Mouse (Mus musculus): ENCODE measurements at regions not wholly inside any gene's neighbourhood (a gene's known extent, or its start where the extent isn't known, plus 50 kb on each side); places are given as distances from the start of the nearest gene placed in this dataset.

GRCm38 (mm10) chr8:128076226-128076625 is 282.2 kb upstream of the Nrp1 start:
- Histone ChIP-seq H3K27ac (ENCODE audit: low read length) (no peak overlapping the region), H3K4me3 (replicated peaks; ENCODE audit: low read length) (no peak overlapping the region), H3K36me3 (ENCODE audit: control insufficient read depth, insufficient read depth, low read length) (no peaks in the 10 kb centered on the region), H3K9ac (ENCODE audit: low read length) (no peak overlapping the region), H3K4me1 (ENCODE audit: control insufficient read depth, insufficient read depth, low read length) (no peaks in the 10 kb centered on the region), H3K27me3 (ENCODE audit: control insufficient read depth, insufficient read depth, low read length) (no peaks in the 10 kb centered on the region), H3K4me2 (ENCODE audit: low read depth, low read length) (no peak overlapping the region), H3K9me3 (replicated peaks; ENCODE audit: control insufficient read depth, low read length) (no peaks in the 10 kb centered on the region)
- no peak for ATAC-seq (ENCODE audit: insufficient read depth, low FRiP score)
- 92% methylated on average over 4 of the region's 4 CpGs for WGBS

DNA sequence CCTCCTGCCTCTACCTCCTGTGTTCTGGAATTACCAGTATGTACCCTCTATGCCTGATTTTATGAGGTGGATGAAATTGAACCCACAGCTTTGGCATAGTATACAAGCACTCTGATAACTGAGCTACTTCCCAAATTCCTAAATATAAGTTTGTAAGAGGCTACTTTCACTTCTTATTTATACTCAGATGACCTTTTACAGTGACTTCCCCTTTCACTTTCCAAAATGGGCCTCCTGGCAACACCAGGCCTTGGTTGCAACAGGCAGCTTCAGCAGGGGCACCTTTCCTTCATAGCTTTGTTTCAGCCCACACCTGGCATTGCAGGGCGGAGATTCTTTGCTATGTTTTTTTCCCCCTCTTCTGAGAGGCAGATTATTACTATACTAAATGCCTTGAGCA is 279.7 kb upstream of the Nrp1 start:
- H3K36me3 ChIP-seq (ENCODE audit: control insufficient read depth, insufficient read depth, low read length): no peaks in the 10 kb centered on the region
- H3K27me3 ChIP-seq (ENCODE audit: control insufficient read depth, insufficient read depth, low read length): no peaks in the 10 kb centered on the region
- H3K4me3 ChIP-seq (replicated peaks; ENCODE audit: low read length): no peak overlapping the region
- no peaks in the 10 kb centered on the region for H3K4me1 ChIP-seq (ENCODE audit: control insufficient read depth, insufficient read depth, low read length)
- no peak overlapping the region for H3K27ac ChIP-seq (ENCODE audit: low read length)
- ATAC-seq (ENCODE audit: insufficient read depth, low FRiP score): no peak
- no peak overlapping the region for H3K4me2 ChIP-seq (ENCODE audit: low read depth, low read length)
- H3K9ac ChIP-seq (ENCODE audit: low read length): no peak overlapping the region
- no peaks in the 10 kb centered on the region for H3K9me3 ChIP-seq (replicated peaks; ENCODE audit: control insufficient read depth, low read length)
- 72% methylated on average over 1 of the region's 1 CpGs for WGBS

GRCm38 (mm10) chr8:128085800-128086199 is 272.6 kb upstream of the Nrp1 start:
- H3K27me3 ChIP-seq (ENCODE audit: control insufficient read depth, insufficient read depth, low read length): no peaks in the 10 kb centered on the region
- H3K9ac ChIP-seq (ENCODE audit: low read length): no peak overlapping the region
- H3K4me3 ChIP-seq (replicated peaks; ENCODE audit: low read length): no peak overlapping the region
- no peak overlapping the region for H3K27ac ChIP-seq (ENCODE audit: low read length)
- ATAC-seq (ENCODE audit: insufficient read depth, low FRiP score): no peak
- 67% methylated on average over 1 of the region's 1 CpGs for whole genome bisulfite sequencing
- no peak overlapping the region for H3K4me2 ChIP-seq (ENCODE audit: low read depth, low read length)
- no peaks in the 10 kb centered on the region for H3K4me1 ChIP-seq (ENCODE audit: control insufficient read depth, insufficient read depth, low read length)
- H3K36me3 ChIP-seq (ENCODE audit: control insufficient read depth, insufficient read depth, low read length): no peaks in the 10 kb centered on the region
- no peaks in the 10 kb centered on the region for H3K9me3 ChIP-seq (replicated peaks; ENCODE audit: control insufficient read depth, low read length)

DNA sequence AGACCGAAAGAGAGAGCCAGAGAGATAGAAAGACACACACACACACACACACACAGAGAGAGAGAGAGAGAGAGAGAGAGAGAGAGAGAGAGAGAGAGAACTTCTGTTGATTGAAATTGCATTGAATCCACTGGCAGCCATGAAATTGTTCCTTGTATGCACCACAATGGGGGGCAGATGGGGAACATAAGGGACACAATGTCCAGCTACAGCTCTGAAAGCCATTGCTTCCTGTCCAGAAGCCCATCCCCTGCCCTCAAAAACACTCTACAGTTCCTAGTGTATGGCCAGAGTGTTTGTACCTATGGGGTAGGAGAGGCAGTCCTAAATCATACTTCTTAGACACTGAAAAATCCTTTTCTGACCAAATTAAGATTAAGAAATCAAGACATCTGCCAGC is 270.9 kb upstream of the Nrp1 start:
- H3K9ac ChIP-seq (ENCODE audit: low read length): no peak overlapping the region
- H3K27ac ChIP-seq (ENCODE audit: low read length): no peak overlapping the region
- H3K4me1 ChIP-seq (ENCODE audit: control insufficient read depth, insufficient read depth, low read length): no peaks in the 10 kb centered on the region
- no peaks in the 10 kb centered on the region for H3K36me3 ChIP-seq (ENCODE audit: control insufficient read depth, insufficient read depth, low read length)
- 83% methylated on average over 1 of the region's 1 CpGs for WGBS
- no peak overlapping the region for H3K4me3 ChIP-seq (replicated peaks; ENCODE audit: low read length)
- H3K27me3 ChIP-seq (ENCODE audit: control insufficient read depth, insufficient read depth, low read length): no peaks in the 10 kb centered on the region
- no peak for ATAC-seq (ENCODE audit: insufficient read depth, low FRiP score)
- H3K4me2 ChIP-seq (ENCODE audit: low read depth, low read length): no peak overlapping the region
- H3K9me3 ChIP-seq (replicated peaks; ENCODE audit: control insufficient read depth, low read length): 0 out of 2 replicates have a peak, but pooled peaks cover 3% of the 10 kb centered on the region

- Histone ChIP-seq H3K4me2 (ENCODE audit: low read depth, low read length) (no peak overlapping the region), H3K27me3 (ENCODE audit: control insufficient read depth, insufficient read depth, low read length) (no peaks in the 10 kb centered on the region), H3K9ac (ENCODE audit: low read length) (no peak overlapping the region), H3K4me3 (replicated peaks; ENCODE audit: low read length) (no peak overlapping the region), H3K9me3 (replicated peaks; ENCODE audit: control insufficient read depth, low read length) (0 out of 2 replicates have a peak, but pooled peaks cover 3% of the 10 kb centered on the region), H3K4me1 (ENCODE audit: control insufficient read depth, insufficient read depth, low read length) (no peaks in the 10 kb centered on the region), H3K27ac (ENCODE audit: low read length) (no peak overlapping the region), H3K36me3 (ENCODE audit: control insufficient read depth, insufficient read depth, low read length) (no peaks in the 10 kb centered on the region)
- ATAC-seq (ENCODE audit: insufficient read depth, low FRiP score): no peak
- WGBS: 74% methylated on average over 7 of the region's 7 CpGs
These were observed 265.6 kb upstream of the Nrp1 start for GRCm38 (mm10) chr8:128092826-128093225.

DNA sequence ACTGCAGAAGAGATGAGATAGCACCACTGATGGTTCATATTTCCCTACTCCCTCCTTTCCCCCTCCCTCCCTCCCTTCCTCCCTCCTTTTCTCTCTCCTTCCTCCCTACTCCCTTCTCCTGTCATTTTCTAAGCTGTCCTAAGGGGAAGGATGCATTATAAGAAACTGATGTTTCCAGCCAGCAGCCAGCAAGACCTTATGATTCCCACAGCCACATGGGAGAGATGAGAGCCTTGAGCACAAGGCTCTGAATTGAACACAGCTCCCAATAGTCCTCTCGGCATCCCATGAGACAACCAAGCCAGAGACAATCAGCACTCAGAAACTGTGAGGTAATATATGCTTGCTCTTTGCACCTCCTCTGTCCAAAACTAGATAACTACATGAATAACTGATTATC is 263.0 kb upstream of the Nrp1 start:
- ATAC-seq (ENCODE audit: insufficient read depth, low FRiP score): no peak
- Histone ChIP-seq H3K27ac (ENCODE audit: low read length) (no peak overlapping the region), H3K9me3 (replicated peaks; ENCODE audit: control insufficient read depth, low read length) (0 out of 2 replicates have a peak, but pooled peaks cover 3% of the 10 kb centered on the region), H3K36me3 (ENCODE audit: control insufficient read depth, insufficient read depth, low read length) (no peaks in the 10 kb centered on the region), H3K4me2 (ENCODE audit: low read depth, low read length) (no peak overlapping the region), H3K9ac (ENCODE audit: low read length) (no peak overlapping the region), H3K4me1 (ENCODE audit: control insufficient read depth, insufficient read depth, low read length) (no peaks in the 10 kb centered on the region), H3K27me3 (ENCODE audit: control insufficient read depth, insufficient read depth, low read length) (no peaks in the 10 kb centered on the region), H3K4me3 (replicated peaks; ENCODE audit: low read length) (no peak overlapping the region)
- WGBS: 91% methylated on average over 1 of the region's 1 CpGs

GRCm38 (mm10) chr8:128097601-128098000 is 260.8 kb upstream of the Nrp1 start:
- Histone ChIP-seq H3K4me2 (ENCODE audit: low read depth, low read length) (no peak overlapping the region), H3K36me3 (ENCODE audit: control insufficient read depth, insufficient read depth, low read length) (no peaks in the 10 kb centered on the region), H3K27me3 (ENCODE audit: control insufficient read depth, insufficient read depth, low read length) (no peaks in the 10 kb centered on the region), H3K4me3 (replicated peaks; ENCODE audit: low read length) (no peak overlapping the region), H3K9me3 (replicated peaks; ENCODE audit: control insufficient read depth, low read length) (no peaks in the 10 kb centered on the region), H3K27ac (ENCODE audit: low read length) (no peak overlapping the region), H3K4me1 (ENCODE audit: control insufficient read depth, insufficient read depth, low read length) (no peaks in the 10 kb centered on the region), H3K9ac (ENCODE audit: low read length) (no peak overlapping the region)
- WGBS: 80% methylated on average over 3 of the region's 3 CpGs
- no peak for ATAC-seq (ENCODE audit: insufficient read depth, low FRiP score)

GRCm38 (mm10) chr8:128103380-128103779 is 255.0 kb upstream of the Nrp1 start:
- Histone ChIP-seq H3K9me3 (replicated peaks; ENCODE audit: control insufficient read depth, low read length) (0 out of 2 replicates have a peak, but pooled peaks cover 2% of the 10 kb centered on the region), H3K4me2 (ENCODE audit: low read depth, low read length) (no peak overlapping the region), H3K36me3 (ENCODE audit: control insufficient read depth, insufficient read depth, low read length) (no peaks in the 10 kb centered on the region), H3K4me1 (ENCODE audit: control insufficient read depth, insufficient read depth, low read length) (no peaks in the 10 kb centered on the region), H3K27ac (ENCODE audit: low read length) (no peak overlapping the region), H3K27me3 (ENCODE audit: control insufficient read depth, insufficient read depth, low read length) (no peaks in the 10 kb centered on the region), H3K9ac (ENCODE audit: low read length) (no peak overlapping the region), H3K4me3 (replicated peaks; ENCODE audit: low read length) (no peak overlapping the region)
- no peak for ATAC-seq (ENCODE audit: insufficient read depth, low FRiP score)
- WGBS: 80% methylated on average over 1 of the region's 1 CpGs

DNA sequence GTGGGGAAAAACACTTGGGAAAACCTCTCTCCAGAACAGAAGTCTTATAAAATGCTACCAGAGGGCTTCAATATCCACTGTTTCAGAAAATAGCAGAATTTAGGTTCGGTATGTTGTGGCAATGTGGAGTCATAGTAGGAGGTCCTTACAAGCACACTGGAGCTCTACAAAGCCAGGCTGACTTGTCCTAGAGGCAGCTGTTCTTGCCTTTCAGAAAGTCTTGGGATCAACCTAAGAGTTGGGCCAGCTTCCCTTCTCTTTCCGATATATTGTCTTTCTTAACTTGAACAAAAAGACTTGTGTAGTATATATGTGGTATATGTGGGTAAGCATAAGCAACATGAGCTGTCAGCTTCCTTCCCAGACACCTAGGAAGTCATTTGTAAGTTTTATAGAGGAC is 251.8 kb upstream of the Nrp1 start:
- no peaks in the 10 kb centered on the region for H3K27me3 ChIP-seq (ENCODE audit: control insufficient read depth, insufficient read depth, low read length)
- H3K9me3 ChIP-seq (replicated peaks; ENCODE audit: control insufficient read depth, low read length): 0 out of 2 replicates have a peak, but pooled peaks cover 2% of the 10 kb centered on the region
- no peaks in the 10 kb centered on the region for H3K4me1 ChIP-seq (ENCODE audit: control insufficient read depth, insufficient read depth, low read length)
- no peak overlapping the region for H3K4me2 ChIP-seq (ENCODE audit: low read depth, low read length)
- H3K27ac ChIP-seq (ENCODE audit: low read length): no peak overlapping the region
- H3K36me3 ChIP-seq (ENCODE audit: control insufficient read depth, insufficient read depth, low read length): no peaks in the 10 kb centered on the region
- ATAC-seq (ENCODE audit: insufficient read depth, low FRiP score): no peak
- H3K9ac ChIP-seq (ENCODE audit: low read length): no peak overlapping the region
- no peak overlapping the region for H3K4me3 ChIP-seq (replicated peaks; ENCODE audit: low read length)
- 87% methylated on average over 2 of the region's 2 CpGs for WGBS

DNA sequence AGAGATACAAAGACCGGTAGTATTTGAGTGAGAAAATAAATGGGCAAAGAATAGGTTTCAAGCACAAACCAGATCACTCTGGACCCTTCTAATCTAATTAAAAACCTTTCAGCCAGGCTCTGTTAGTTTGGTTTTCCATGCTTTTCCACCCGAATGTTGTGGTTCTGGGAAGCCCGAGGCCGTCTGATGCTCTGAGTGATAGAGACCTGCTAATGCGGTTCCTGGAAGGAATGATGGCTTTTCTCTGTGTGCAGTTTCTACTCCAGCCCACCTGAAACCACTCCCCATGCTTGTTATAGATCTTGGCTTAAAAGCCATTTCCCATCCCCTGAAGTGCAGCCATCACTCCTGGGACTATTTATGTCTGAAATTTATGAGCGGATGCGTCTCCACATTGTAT is 251.4 kb upstream of the Nrp1 start:
- Histone ChIP-seq H3K9me3 (replicated peaks; ENCODE audit: control insufficient read depth, low read length) (0 out of 2 replicates have a peak, but pooled peaks cover 2% of the 10 kb centered on the region), H3K27me3 (ENCODE audit: control insufficient read depth, insufficient read depth, low read length) (no peaks in the 10 kb centered on the region), H3K36me3 (ENCODE audit: control insufficient read depth, insufficient read depth, low read length) (no peaks in the 10 kb centered on the region), H3K9ac (ENCODE audit: low read length) (no peak overlapping the region), H3K4me2 (ENCODE audit: low read depth, low read length) (no peak overlapping the region), H3K4me3 (replicated peaks; ENCODE audit: low read length) (no peak overlapping the region), H3K27ac (ENCODE audit: low read length) (no peak overlapping the region), H3K4me1 (ENCODE audit: control insufficient read depth, insufficient read depth, low read length) (no peaks in the 10 kb centered on the region)
- WGBS: 74% methylated on average over 7 of the region's 7 CpGs
- no peak for ATAC-seq (ENCODE audit: insufficient read depth, low FRiP score)

Measured in stomach, embryonic 16.5 days (tissue).